Mouse (Mus musculus) ES-Bruce4 (cell line): ENCODE measurements around the gene B3galt6.
A peak's percentile ranks its signal among the peaks of the same experiment; 100 is the strongest.

Source experiments
- CTCF ChIP-seq: IDR thresholded peaks from one replicate; pipeline ENCODE4 v1.8.1; 2011; ENCODE audit warnings: low read depth, low read length
- EP300 ChIP-seq: IDR thresholded peaks from 2 replicates; pipeline ENCODE4 v1.6.1; 2011; ENCODE audit warnings: low read depth, low read length; ENCODE audit not compliant: insufficient read depth
- POLR2A ChIP-seq: IDR thresholded peaks from one replicate; pipeline ENCODE4 v1.8.1; 2011; ENCODE audit warnings: low read length; ENCODE audit not compliant: insufficient read depth

GRCm38 (mm10) chr4:155992241-155992905 lies at the start of gene B3galt6, which contains the start of gene Sdf4:
- TF ChIP-seq CTCF = peak; percentile 31
- TF ChIP-seq EP300 = no peak
- TF ChIP-seq POLR2A = no peak
